ENCODE assay signal across 17 mouse cellular contexts in genomic region chr17:85928543-85928942, GRCm38 (mm10).
DNase-seq lines count a peak whose midpoint lies in the region; ATAC-seq and TF ChIP-seq lines count a peak whose summit lies in the region.
"Had no signal": no experiment of that assay in that cellular context is flagged by ENCODE, and none has a peak within 500 bp of the region (broad histone marks: within the 10 kb centered on the region; RNA-seq: fewer than 3 reads in every experiment).

No protein-coding gene starts in this region.

- TF ChIP-seq POLR2A in kidney, adult 2 months (IDR thresholded peaks at IDR 0.05; ENCODE audit: low read depth, low read length), result no peak

- H3K4me2 ChIP-seq in liver, embryonic 16.5 days (ENCODE audit: low read depth, low read length), result no peak overlapping the region
- H3K4me2 ChIP-seq: embryonic facial prominence, embryonic 15.5 days; forebrain, embryonic 15.5 days had no signal

- H3K27ac ChIP-seq in kidney, adult 2 months (ENCODE audit: insufficient read depth, low read depth, low read length), result no peak overlapping the region
- H3K27ac ChIP-seq in limb, embryonic 10.5 days, result peak overlapping the region; percentile 54
- H3K27ac ChIP-seq in liver, embryonic 16.5 days (ENCODE audit: low read length), result peak overlapping the region; percentile 47
- H3K27ac ChIP-seq: embryonic facial prominence, embryonic 15.5 days; forebrain, embryonic 15.5 days; gastrocnemius, adult 2 months; heart, adult 2 months had no signal

- H3K4me3 ChIP-seq in kidney, adult 2 months (ENCODE audit: insufficient read depth, low read depth, low read length), result no peak overlapping the region
- no peak overlapping the region for H3K4me3 ChIP-seq in limb, embryonic 10.5 days
- H3K4me3 ChIP-seq in liver, embryonic 16.5 days (ENCODE audit: low read depth, low read length), result peak overlapping the region; percentile 39
- H3K4me3 ChIP-seq: embryonic facial prominence, embryonic 15.5 days; forebrain, embryonic 15.5 days; gastrocnemius, adult 2 months; heart, adult 2 months; megakaryocyte, embryonic 14.5 days had no signal

- H3K36me3 ChIP-seq in kidney, adult 2 months (ENCODE audit: control insufficient read depth, insufficient read depth, low read length), result no peaks in the 10 kb centered on the region
- H3K36me3 ChIP-seq in limb, embryonic 10.5 days, result no peaks in the 10 kb centered on the region
- H3K36me3 ChIP-seq in liver, embryonic 16.5 days (ENCODE audit: control insufficient read depth, insufficient read depth), result no peaks in the 10 kb centered on the region
- H3K36me3 ChIP-seq: embryonic facial prominence, embryonic 15.5 days; forebrain, embryonic 15.5 days had no signal

- DNase-seq in adrenal gland, postnatal 10 days, result peak; percentile 14
- DNase-seq in adrenal gland, adult (ENCODE audit: inconsistent age in 2 of 2, low spot score in 1 of 2), result no peak
- DNase-seq in kidney, adult 2 months, result peak; percentile 5
- DNase-seq in kidney, postnatal 14 days, result no peak
- peak; percentile 52 for DNase-seq in limb, embryonic 10.5 days (ENCODE audit: low spot score)
- DNase-seq in spleen, adult 18-20 months, result no peak
- no peak for DNase-seq in layer of hippocampus, postnatal 36 days
- DNase-seq: cerebellum, adult 9-11 months; gastrocnemius, adult 2 months; heart, adult 2 months; heart, postnatal 14 days; right cerebral cortex, postnatal 25 days; thymus, postnatal 4 days had no signal

- H3K27me3 ChIP-seq in kidney, adult 2 months (replicated peaks; ENCODE audit: control insufficient read depth, insufficient read depth, low read length), result no peaks in the 10 kb centered on the region
- H3K27me3 ChIP-seq in limb, embryonic 10.5 days (ENCODE audit: low read depth, poor library complexity, severe bottlenecking), result peaks cover 66% of the 10 kb centered on the region
- no peaks in the 10 kb centered on the region for H3K27me3 ChIP-seq in liver, embryonic 16.5 days (ENCODE audit: control insufficient read depth, insufficient read depth, low read depth, low read length)
- H3K27me3 ChIP-seq: forebrain, embryonic 15.5 days had no signal

- peak; percentile 92 for ATAC-seq in liver, embryonic 16.5 days (ENCODE audit: low read depth)
- ATAC-seq: forebrain, embryonic 15.5 days had no signal

- H3K9ac ChIP-seq in liver, embryonic 16.5 days (ENCODE audit: low read depth, low read length), result no peak overlapping the region
- H3K9ac ChIP-seq: embryonic facial prominence, embryonic 15.5 days; forebrain, embryonic 15.5 days had no signal

- TF ChIP-seq CTCF in kidney, adult 2 months (conservative IDR thresholded peaks at IDR 0.05; ENCODE audit: insufficient read depth, insufficient read length, low read depth, low read length), result no peak

- no peaks in the 10 kb centered on the region for H3K9me3 ChIP-seq in limb, embryonic 10.5 days (replicated peaks)
- no peaks in the 10 kb centered on the region for H3K9me3 ChIP-seq in liver, embryonic 16.5 days (replicated peaks; ENCODE audit: control insufficient read depth, low read length)
- H3K9me3 ChIP-seq: embryonic facial prominence, embryonic 15.5 days; forebrain, embryonic 15.5 days; megakaryocyte, embryonic 14.5 days had no signal

- H3K4me1 ChIP-seq in kidney, adult 2 months (ENCODE audit: control insufficient read depth, insufficient read depth, low read length), result no peaks in the 10 kb centered on the region
- peaks cover 67% of the 10 kb centered on the region for H3K4me1 ChIP-seq in limb, embryonic 10.5 days
- peaks cover 3% of the 10 kb centered on the region for H3K4me1 ChIP-seq in liver, embryonic 16.5 days (ENCODE audit: control insufficient read depth, low read depth, low read length)
- H3K4me1 ChIP-seq: forebrain, embryonic 15.5 days; megakaryocyte, embryonic 14.5 days had no signal

- WGBS in kidney, adult 2 months, result 41% methylated on average over 2 of the region's 2 CpGs
- WGBS in limb, embryonic 10.5 days, result 7% methylated on average over 2 of the region's 2 CpGs
- 50% methylated on average over 2 of the region's 2 CpGs for WGBS in liver, embryonic 16.5 days (ENCODE audit: insufficient replicate concordance)

Comparison
In these comparisons a context has a peak if more than half of its experiments do, and no peak if none do; other contexts are left out.
1. DNase-seq: peak in adrenal gland, postnatal 10 days (single experiment), kidney, adult 2 months (single experiment) and limb, embryonic 10.5 days (single experiment); none in adrenal gland, adult (0 of 2), kidney, postnatal 14 days (single experiment), spleen, adult 18-20 months (0 of 2) and layer of hippocampus, postnatal 36 days (0 of 2).